Mouse (Mus musculus) erythroid progenitor cell, adult 5-6 weeks (primary cell): Measurements from ENCODE around the gene Ndufs1. TPM values are rescaled to one million over a fixed set of nuclear protein-coding genes. Genes with fewer than 3 reads are reported as not detected.

Experiments
- ATAC-seq: replicated peaks from 2 replicates; pipeline ENCODE4 v1.8.0; 2016; ENCODE audit warnings: moderate number of reproducible peaks, mild to moderate bottlenecking, moderate TSS enrichment, inconsistent platforms; ENCODE audit not compliant: poor library complexity, low FRiP score, severe bottlenecking
- total RNA-seq, 2 experiments: library from RNA; stranded (forward) in 1 of 2; stranded (reverse) in 1 of 2; fragments of 150-400 nt in 1 of 2; fragments of 186-747, 209-891 nt in 1 of 2; gene quantifications; 2 replicates each; pipeline versions ENCODE4 v1.2.3 to v1.2.4; 2015 to 2017; ENCODE audit warnings: low replicate concordance in 2 of 2

Ndufs1 gene
- total RNA-seq, 2 experiments from 2014 or later: 54.9 to 90.8 TPM

GRCm38 (mm10) chr1:63123823-63124450, 52.7 kb downstream of the Ndufs1 start:
- no peak for ATAC-seq

DNA sequence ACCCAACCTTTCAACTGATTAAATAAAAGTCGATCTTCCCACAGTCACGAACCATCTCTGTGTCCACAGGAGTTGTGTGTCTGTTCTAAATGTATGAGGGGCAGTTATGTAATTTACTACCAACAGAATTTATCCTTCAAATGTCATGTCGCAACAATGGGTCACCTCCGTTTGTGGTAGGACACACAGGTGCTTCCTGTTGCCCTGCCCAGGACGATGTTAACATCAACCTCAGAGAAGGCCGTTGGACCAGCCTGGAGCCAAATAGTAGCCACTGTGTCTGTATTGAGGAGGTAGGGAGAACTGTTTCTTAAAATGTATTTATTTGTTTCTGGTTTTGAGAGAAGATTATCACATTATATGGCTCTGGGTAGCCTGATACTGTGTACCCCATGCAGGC, 54.6 kb downstream of the Ndufs1 start:
- ATAC-seq: no peak

- ATAC-seq: no peak
These were observed 56.3 kb downstream of the Ndufs1 start for GRCm38 (mm10) chr1:63120382-63120781.

- ATAC-seq: no peak
These were observed 57.0 kb downstream of the Ndufs1 start for GRCm38 (mm10) chr1:63119675-63120074.

GRCm38 (mm10) chr1:63115540-63115939, 61.1 kb downstream of the Ndufs1 start:
- no peak for ATAC-seq

GRCm38 (mm10) chr1:63115096-63115495, 61.5 kb downstream of the Ndufs1 start:
- ATAC-seq: no peak

DNA sequence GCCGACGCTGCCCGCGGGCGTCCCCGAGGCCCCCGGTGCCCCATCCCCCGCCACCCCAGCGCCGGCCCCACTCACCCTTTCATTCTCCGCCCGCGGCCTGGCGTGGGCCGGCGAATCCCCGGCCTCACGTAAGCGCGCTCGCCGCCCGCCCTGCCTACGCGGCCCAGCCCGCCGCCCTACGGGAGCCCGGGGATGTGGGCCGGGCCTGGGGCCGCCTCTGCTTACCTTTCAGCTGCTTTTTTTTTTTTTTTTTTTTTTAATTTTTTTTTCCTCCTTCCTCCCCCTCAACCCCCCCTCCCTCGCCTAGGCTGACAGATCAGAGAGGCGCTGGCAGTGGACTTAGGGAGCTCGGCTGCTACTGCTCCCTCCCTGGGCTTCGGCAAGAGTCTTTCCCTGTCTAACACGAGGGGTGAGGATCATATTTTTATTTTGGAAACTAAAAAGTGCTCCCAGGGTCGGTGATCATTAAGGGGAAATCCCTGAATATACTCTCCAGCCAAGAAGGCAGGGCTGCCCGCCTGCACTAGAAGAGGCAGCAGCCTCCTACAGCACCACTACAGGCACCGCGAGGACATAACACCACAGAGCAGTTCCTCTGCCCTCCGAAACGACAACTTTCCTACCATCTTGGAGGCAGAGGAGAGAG, 62.4 kb downstream of the Ndufs1 start, which contains the start of gene Ino80d:
TSS of gene Ino80d (minus strand) at position 532 of the 646 bp plus-strand sequence.
- ATAC-seq: peak; percentile 90

DNA sequence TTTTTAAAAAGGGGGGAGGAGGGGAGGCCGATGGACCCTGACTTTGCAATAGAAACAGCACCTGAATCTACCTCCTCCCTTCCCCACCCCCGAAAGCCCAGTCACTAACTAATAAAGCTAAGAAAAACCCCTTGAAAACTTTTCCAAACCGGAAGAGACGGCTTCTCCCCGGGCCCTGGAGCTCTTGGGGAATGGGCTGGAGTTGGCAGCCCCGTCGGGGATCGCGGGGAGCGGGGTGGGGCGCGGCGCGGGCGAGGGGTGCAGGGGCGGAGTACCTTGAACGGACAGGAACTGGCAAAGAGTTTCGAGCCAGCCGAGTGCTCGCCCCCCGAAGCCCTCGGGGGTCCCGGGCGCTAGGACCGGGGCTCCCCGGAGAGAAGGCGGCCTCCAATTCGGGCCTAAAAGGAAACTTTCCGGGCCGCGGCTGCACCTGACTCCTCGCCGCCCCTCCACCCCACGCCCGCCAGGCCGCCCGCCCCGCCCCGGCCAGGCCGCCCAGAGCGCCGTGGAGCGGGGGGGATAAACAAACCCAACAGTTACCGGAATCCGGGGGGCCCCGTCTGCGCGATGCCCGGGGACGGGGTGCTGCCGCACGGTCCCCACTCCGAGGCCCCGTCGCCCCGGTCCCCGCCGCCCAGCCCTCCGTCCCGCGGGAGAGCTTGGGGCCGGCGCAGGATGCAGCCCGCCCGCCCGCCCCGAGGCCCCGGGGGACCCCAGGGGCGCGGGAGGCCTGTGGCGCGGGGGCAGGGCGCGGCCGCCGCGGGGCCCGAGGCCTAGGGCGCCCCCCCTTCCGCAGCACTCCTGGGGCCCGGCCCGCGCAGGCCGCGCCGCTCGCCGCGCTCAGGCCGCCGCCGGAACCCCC, 63.1 kb downstream of the Ndufs1 start:
- ATAC-seq: 0 out of 2 replicates have a peak, but pooled peaks have one; percentile 23

DNA sequence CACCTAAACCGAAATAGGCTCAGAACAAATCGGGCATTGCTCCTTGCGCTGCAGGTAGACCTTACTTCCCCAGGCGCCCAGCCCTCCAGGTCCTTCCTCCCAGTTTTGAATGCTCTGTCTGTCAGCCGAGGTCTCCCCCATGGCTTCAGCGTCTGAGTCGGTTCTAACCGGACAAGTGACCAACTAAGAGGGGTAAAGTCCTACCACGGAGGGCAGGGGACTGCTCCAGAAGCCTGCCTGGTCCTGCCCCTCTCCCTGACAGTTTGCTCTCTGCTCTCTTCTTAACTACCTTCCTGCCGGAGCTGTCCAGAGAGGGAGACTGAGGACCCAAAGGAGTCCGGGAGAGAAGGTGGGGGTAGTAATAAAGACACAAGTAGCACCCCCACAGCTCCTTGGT, 63.8 kb downstream of the Ndufs1 start:
- peak; percentile 31 for ATAC-seq

- no peak for ATAC-seq
These were observed 64.3 kb downstream of the Ndufs1 start for GRCm38 (mm10) chr1:63112151-63112864.

GRCm38 (mm10) chr1:63110536-63111285, 65.9 kb downstream of the Ndufs1 start:
- ATAC-seq: no peak

DNA sequence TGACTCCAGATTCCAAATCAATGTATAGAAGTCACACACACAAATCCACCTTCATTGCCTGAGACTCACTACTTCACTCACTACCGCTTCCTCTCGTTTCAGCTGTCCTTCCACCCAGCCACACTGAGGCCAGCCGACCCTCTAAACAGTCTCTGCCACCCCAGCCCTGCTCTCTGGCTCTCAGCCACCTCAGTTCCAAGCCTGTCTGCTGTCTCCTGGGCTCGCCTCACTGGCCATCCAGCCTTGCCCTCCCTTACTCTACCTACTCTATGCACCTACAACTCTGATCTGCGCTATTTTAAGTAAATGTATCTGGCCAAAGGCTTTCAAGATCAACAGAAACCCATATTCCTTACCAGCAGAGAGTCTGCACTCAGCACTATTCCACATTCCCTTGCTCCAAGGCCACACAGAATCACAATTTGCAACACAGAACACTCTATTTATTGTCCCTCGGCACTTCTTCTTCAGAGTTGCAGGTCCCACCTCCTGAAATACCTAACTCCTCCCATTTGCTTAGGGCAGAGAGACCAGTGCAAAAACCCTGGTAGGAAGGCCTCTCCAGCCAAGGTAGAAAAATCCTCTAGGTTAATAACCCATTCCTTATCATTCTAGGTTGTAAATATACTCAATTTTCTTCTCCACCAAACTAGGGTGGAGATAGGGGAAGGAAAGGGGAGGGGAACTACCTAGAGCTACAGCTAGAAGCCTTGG, 68.9 kb downstream of the Ndufs1 start:
- no peak for ATAC-seq

GRCm38 (mm10) chr1:63102758-63103451, 73.7 kb downstream of the Ndufs1 start:
- no peak for ATAC-seq

- no peak for ATAC-seq
These were observed 76.4 kb downstream of the Ndufs1 start for GRCm38 (mm10) chr1:63100196-63100595.

- ATAC-seq: no peak
These were observed 77.8 kb downstream of the Ndufs1 start for GRCm38 (mm10) chr1:63098831-63099230.

GRCm38 (mm10) chr1:63096071-63096470, 80.6 kb downstream of the Ndufs1 start:
- no peak for ATAC-seq
